Mouse (Mus musculus) CD4-positive, CD25-positive, alpha-beta regulatory T cell, adult 2 months (primary cell): ENCODE results near the gene Slc9a5.

ENCODE experiments used
- DNase-seq: peaks from one replicate; pipeline ENCODE4 v3.0.0-alpha.2; 2012; ENCODE audit warnings: low read depth, low spot score

The Slc9a5 gene

DNA sequence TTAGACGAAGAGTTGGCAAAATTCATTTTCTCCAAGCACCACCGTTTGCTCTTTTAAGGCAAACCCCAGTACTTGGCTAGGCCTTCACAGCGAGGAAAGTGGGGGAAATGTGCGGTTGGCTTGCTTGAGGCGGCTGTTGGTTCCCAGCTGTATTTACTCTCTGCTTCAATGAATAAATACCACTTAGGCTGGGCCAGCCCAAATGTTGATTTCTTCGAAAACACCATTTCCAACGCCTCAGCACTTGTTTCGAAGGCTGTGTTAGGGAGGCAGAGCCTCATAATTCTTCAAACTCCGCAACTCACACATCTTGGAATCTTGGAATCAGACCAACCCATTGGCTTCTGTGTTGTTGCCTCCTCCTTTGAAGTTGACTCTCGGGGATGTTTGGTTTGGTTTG lies 57.8 kb downstream of the Slc9a5 start:
- no peak for DNase-seq

DNA sequence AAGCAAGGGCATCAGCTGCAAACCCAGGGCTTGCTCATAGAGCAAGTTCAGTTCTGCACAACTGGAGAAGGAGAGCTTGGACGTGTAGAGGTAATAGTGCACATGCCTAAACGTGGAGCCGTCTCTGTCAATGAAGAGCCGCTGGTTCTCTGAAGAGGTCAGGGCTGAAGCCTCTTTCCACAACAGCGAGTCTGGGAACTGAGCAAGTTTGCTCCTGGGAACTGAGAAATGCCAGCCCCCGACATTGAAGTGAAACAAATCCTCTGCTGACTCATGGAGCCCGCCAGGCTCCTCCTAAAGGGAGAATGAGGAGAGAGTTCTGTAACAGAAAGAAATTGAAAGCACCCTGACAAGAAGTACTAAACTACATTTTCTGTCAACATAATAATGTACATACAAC lies 59.7 kb downstream of the Slc9a5 start:
- DNase-seq = no peak

DNA sequence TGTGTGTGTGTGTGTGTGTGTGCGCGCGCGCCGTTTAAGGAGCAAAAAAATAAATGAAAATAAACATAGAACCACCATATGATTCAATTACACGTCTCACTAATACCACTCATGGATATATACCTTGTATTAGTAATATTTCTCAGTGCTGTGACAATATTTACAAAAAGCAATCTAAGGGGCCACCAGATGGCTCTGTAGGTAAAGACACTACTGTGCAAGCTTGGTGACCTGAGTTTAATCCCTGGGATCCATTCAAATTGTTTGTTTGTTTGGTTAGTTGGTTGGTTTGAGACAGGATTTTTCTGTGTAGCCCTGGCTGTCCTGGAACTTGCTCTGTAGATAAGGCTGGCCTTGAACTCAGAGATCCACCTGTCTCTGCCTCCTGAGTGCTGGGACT lies 61.3 kb downstream of the Slc9a5 start:
- DNase-seq = no peak

DNA sequence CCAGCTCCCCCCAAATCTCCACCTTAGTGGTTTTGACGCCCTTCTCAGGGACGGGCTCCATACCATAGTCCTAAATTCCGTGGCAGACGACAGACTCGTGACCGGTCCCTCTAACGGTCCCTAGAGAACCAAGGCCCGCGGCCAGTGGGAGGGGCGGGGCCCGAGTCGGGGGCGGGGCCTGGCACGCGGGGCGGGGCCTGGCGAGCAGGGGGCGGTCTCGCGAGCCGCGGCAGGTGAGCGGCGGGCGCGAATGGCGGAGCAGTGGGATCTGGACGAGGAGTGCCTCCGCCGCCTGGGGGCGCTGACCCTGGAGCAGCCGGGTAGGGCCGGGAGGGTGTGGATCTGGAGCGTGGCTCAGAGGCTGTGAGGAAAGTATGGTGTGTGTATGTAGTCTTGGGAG lies 64.7 kb downstream of the Slc9a5 start, which contains the start of the genes Kctd19 and Lrrc36:
Kctd19 (minus strand) TSS at position 112 of the 400 bp plus-strand sequence.
Lrrc36 (plus strand) TSS at position 181 of the 400 bp plus-strand sequence.
- peak; percentile 50 for DNase-seq

- no peak for DNase-seq
These were observed 70.3 kb downstream of the Slc9a5 start for GRCm38 (mm10) chr8:105418992-105419391.
